Mouse (Mus musculus): Measurements from ENCODE around the gene A930002H24Rik.
A peak's percentile ranks its signal among the peaks of the same experiment; 100 is the strongest.
"Not testable (repeated sequence)": the region's sequence is repeated elsewhere in the genome, so short reads cannot be mapped to it uniquely, and the experiment has no call there.

Gene A930002H24Rik

DNA sequence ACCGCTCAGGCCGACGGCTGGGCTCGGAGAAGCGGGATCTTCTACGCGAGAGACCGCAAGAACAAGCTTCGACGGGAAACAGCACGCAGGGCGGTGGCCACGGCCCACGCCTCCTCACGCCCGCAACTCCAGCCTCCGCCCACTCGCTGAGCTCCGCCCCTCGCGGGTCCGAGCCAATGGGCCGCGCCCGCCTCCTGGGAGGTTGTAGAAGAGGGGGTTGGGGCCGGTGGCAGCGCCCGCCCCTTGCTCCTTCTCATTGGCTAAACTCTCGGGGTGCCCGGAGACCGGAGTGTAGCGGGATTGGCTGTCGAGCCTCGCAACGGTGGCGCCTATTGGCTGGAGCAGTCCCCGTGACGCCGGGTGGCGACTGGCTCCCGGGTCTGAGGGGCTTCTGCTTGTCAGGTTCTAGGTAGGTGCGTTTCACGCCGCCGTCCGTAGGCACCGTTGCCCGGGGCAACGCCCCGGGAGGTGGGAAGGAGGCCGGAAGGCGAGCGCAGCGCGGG is at the start of gene A930002H24Rik:
Gene A930002H24Rik (minus strand): TSS at position 145 of the 503 bp plus-strand sequence.
- DNase-seq (ENCODE audit: low read depth): peak; percentile 100

DNA sequence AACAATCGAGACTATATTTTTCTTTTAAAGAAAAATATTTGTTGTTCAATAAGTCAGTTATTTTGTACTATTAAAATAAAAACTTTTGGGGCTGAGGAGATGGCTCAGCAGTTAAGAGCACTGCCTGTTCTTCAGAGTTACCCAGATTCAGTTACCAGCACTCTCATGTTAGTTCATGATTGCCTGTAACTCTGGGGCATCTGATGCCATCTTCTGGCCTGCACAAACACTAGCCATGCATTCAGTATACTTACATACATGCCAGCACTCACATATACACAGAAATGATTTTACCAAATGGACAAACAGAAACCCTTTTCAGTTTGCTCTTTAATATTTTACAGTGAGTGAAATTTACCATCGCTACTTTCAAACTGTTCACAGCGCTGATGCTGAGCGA is 45.7 kb upstream of the A930002H24Rik start:
- no peak for DNase-seq (ENCODE audit: low read depth)

DNA sequence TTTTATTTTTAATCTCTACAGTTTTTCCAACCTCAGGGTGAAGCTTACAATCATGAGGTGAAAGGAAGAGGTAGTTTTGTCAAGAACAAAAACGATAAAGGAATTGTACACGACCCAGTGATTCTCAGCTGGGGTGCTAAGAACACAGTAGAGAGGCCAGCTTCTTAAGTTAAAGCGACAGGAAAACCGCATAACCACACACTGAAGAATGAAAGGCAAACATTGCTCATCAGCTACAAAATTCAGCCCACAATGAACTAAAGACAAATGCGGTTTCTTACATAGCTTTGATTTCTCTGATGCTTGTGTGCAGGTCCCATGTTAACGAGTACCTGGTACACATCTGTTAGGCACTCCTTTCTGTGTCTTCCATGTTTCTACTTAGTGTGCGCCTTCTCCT is 33.5 kb upstream of the A930002H24Rik start:
- DNase-seq (ENCODE audit: low read depth): no peak

DNA sequence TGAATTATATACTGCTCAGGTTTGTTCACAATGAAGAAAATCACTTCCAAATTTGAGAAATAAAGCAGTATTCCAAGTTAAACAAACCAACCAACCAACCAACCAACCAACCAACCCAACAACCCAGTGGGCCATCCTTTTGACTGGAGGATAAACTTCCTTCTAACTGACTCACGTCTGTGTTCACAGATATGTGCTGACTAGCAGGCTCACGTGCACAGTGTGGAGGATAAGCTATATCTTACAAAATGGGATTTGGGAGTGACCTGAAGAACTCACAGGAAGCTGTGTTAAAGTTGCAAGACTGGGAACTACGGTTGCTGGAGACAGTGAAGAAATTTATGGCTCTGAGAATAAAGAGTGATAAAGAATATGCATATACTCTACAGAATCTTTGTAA is 32.2 kb upstream of the A930002H24Rik start:
- DNase-seq (ENCODE audit: low read depth): no peak

DNA sequence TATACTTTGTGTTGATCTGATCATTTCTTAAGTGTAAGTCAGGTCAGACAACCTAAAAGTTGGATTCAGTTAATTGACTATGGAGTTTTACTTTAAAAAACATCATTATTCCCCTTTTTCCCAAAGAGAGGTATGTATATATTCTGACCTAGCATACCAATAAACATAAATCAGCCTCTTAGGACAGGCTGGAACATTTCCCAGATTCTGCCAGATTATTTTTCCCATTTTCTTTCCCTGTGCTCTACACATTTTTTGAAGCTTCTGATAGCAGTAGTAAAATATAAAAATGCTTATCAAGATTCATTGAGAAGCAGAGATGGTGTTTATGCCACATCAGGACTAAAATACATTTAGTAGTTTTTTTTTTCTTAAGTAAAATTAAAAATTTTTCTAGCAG is 27.0 kb upstream of the A930002H24Rik start:
- peak; percentile 84 for DNase-seq (ENCODE audit: low read depth)

DNA sequence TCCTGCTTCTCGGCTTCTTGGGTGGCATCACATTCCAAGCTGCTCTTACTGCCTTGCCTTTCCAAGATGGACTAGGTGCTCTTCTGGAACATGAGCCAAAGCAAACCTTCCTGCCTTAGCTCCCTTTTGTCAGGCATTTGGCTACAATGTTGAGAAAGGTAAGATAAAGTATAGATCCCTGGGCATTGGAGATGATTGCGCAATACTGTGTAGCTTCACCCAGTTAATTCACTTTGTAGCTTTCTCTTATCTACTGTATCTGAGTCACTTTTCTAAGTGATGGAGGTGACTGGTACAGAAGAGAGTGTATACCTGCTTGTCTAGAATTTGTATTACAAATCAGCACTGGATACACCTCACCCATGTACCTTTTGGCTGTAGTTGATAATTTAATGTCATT is 23.4 kb upstream of the A930002H24Rik start:
- DNase-seq (ENCODE audit: low read depth): no peak

DNA sequence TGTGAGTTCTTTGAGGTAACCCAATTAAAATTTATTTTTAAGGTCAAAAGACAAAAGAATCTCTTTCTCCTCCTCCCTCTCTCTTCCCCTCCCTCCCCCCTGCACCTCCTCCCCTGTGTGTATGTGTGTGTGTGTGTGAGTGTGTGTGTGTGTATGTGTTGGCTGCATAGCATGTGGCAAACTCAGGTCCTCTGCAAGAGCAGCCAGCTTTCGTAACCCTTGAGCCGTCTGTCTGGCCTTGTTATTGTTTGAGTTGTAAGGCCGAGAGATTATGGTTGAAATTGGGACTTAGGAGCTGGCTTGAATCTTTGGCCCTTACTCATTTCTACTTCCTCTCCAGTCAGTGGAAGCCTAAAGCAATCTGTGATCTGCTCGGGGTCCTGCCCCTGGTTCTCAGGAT is 16.4 kb upstream of the A930002H24Rik start:
- DNase-seq (ENCODE audit: low read depth): no peak

DNA sequence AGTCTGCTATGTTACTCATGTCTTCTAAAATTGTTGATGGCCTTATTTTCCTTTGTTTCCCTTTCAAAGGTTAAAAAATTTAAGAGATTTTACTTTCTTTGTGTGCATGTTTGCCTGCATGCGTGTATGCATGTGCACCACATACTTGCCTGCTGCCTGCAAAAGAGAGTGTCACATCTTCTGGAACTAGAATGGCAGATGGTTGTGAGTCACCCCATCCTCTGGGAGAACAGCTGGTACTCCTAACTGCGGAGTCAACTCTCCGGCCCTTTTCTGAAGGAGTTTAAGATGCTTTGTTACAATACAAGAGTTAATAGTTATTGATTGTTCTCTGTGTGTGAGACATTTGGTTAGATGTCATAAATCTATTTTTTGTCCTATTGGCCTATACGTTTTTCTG is 15.3 kb upstream of the A930002H24Rik start:
- DNase-seq (ENCODE audit: low read depth): peak; percentile 35

DNA sequence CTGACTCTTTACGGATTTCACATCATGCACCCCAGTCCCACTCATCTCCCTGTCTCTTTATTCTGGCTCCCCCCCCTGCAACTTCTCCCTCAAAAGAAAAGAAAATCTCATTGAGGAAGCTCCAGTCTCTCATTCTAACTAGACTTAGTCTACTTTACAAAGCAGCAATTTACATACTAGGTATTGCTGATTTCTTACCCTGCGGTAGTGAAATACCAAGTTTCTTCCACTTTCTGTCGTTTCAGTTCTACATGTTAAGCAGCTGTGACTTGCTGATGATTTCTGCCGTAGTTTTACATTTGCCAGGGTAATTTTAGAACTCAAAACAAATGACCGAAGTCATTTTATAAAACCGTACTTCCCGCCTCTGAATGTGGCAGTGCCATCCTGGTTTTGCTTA is 8.2 kb upstream of the A930002H24Rik start:
- no peak for DNase-seq (ENCODE audit: low read depth)

DNA sequence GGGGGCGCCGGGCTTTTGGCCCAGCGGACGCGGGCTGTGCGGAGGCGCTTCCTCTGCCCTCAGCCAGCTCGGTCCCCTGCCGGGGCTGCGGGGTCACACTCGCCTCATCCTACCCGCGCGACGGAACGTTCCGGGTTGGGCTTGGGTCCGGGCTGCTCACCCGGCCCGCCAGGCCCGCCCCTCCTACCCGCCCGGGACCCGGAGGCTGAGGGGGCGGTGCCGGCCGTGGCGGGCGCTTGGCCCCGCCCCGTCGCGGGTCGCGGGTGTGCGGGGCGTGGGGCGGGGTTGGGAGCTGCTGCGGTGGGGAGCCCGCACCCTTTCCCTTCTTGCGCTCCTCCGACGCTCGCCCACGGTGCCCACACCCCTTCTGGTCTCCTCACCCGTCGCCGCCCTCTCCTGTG is 580 bp upstream of the A930002H24Rik start:
- DNase-seq (ENCODE audit: low read depth): peak; percentile 83

DNA sequence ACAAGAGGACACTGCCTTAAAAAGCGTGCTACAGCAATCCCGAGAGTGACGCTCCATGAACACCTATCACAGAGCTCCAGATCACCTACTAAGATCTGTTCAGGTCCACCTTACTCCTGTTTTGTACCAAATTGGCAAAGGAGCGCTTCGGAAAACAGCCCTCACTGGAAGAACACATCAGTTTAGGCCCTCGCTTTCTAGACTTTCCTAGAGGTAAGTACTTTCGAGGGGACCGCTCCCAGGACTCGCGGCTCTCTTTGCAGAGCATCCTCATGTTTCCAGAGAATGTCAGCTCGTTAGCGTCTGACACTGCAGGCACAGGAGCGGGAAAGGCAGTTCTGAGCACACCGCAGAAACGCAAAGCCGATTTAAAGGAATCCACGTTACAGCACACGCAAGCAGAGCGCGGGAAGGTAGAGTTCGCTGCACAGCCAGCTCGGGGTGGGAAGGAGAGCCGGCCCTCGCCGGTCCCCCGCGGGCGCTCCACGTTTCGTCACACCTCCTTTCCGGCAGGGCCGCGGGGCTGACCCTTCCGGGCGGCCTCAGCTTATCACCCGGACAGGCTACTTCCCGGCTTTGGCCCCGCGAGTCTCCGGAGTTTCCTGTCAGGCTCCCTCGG is 470 bp downstream of the A930002H24Rik start, which contains the start of gene Fer:
Gene Fer (plus strand): TSS at position 51 of the 619 bp plus-strand sequence.
- DNase-seq (ENCODE audit: low read depth): no peak

DNA sequence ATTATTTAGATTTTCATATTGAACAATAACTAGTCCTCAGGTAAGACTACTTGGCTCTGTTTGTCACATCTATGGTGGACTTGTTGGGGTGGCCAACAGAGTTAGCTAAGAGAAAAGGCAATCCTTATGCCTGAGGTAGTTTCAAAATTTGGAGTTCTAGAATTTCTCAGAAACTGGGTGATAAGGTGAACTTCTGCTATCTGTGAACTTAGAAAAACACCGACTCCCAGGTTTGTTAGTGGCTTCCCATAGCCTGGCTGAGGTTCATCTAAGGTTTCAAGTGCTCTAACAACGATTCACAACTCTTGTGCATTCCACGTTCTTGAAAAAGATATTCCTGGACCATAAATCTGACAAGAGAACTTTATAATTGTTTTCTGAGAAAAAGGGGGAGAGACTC is 1.2 kb downstream of the A930002H24Rik start:
- DNase-seq (ENCODE audit: low read depth): peak; percentile 38

DNA sequence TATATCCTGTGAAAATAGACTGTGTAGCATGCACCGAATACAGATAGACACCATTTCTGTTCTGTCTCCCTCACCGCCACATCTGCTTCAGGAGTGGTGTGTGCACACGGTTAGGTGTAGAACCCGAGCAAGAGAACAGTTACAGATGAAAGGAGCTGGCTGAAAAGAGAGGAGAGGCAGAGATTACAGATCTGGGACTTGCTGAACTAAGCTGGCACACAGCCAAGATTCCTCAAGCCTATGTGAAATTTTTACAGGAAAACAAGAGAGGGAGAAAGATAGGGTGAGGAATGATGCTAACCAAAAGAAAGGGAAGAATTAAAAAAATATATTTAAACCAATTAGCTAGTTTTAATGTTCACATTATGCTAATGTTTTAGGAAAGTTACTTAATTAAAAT is 2.6 kb downstream of the A930002H24Rik start:
- DNase-seq (ENCODE audit: low read depth): peak; percentile 82

DNA sequence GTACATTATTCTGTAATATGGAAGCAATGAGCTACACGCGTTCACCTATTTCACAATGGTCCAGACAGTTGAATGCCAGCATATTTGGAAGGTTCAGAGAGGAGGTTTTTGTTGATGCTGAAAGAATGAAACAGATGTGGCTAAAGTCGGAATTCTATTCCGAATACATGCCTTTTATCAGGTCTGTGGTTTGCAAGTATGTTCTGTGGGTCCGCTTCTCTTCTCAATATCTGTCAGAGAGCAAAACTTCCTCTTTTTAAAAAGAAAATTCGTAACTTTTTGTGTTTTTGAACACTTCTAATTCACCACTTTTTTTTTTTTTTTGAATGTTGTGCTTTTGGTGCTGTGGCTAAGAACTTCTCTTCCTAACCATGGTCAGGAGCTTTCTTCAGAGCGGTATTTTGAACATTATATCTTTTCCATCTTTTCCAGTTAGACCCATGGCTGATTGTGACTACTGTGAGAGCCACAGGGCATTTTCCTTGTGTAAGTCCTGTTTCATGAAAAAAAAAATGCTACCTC is 6.5 kb downstream of the A930002H24Rik start:
- DNase-seq (ENCODE audit: low read depth): peak; percentile 51

DNA sequence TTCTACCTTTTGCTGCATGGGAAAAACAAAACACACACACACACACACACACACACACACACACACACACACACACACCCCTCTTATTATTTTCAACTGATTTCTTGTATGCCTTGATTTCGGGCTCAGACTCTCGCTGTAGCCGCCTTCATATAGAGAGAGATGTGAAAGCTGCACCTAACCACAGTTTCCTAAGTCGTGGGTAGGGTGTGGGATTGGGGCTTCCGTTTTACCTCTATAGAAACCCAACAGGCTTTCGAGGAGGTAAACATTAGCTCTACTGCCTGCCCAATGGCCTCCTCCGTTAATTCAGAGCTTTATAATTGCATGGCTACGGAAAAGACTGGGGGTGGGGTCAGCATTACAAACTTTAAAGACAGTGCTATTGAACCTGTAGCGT is 13.6 kb downstream of the A930002H24Rik start:
- DNase-seq (ENCODE audit: low read depth): no peak

DNA sequence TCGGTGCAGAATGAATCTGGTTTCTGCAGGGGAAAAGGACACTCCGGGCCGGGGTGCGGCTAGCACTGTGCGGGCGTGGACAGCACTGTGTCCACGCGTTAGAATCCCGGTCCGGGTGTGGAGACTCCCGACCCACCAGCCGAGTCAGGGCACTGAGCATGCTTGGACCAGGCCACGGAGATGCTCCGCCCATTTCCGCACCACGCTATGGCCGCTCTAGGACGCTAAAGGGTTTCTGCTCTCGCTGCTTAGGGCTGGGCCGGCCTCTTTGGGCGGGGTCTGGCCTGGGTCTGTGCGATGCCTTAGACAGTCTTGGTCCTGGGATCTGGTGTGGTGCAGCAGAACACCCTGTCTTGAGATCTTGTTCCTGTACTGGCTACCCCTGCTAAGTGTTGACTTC is 14.0 kb downstream of the A930002H24Rik start:
- DNase-seq (ENCODE audit: low read depth): peak; percentile 93

DNA sequence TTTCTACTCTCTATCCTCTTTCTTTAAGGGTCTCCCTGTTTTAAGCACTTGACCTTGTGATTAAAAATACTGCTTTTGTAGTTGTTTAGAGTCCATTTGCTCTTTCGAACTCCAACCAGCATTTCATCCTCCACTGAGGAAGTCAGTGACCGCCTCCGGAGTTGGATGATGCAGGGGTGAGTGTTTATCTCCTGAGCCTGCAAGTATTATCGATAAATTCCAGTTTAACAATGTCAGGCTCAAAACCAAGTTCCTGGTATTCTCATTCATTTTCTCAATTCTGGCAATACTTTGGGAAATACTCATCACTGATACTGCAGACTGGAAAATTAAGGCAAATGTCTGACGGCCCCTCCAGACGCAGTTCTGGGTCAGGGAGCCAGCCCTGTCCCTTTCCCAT is 14.4 kb downstream of the A930002H24Rik start:
- DNase-seq (ENCODE audit: low read depth): no peak

DNA sequence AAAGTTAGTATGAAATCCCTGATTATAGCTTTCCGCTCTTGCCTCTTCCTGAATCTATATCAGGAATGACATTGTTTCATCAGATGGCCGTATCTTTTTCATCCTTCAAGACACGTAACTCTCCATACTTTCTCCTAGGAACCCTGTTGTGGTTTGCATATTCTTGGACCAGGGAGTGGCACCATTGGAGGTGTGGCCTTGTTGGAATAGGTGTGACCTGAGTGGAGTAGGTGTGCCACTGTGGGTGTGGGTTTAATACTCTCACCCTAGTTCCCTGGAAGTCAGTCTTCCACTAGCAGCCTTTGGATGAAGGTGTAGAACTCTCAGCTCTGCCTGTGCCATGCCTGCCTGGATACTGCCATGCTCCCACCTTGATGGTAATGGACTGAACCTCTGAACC is 17.8 kb downstream of the A930002H24Rik start:
- DNase-seq (ENCODE audit: low read depth): not testable (repeated sequence)

DNA sequence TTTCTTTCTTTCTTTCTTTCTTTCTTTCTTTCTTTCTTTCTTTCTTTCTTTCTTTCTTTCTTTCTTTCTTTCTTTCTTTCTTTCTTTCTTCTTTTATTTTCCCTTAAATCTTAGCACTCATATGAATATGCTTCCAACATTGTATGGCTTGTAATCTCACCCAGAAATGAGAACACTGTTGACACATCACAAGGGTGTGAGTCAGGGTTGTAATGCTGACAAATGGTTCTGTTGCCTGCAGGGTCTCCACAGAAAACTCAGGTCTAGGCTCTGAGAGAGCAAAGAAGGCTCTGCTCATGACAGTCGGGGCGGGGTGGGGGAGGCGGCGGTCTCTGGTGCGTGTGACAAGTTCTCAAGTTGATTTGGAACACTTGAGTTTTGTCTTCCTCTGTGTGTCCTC is 18.7 kb downstream of the A930002H24Rik start:
- DNase-seq (ENCODE audit: low read depth): peak; percentile 75

DNA sequence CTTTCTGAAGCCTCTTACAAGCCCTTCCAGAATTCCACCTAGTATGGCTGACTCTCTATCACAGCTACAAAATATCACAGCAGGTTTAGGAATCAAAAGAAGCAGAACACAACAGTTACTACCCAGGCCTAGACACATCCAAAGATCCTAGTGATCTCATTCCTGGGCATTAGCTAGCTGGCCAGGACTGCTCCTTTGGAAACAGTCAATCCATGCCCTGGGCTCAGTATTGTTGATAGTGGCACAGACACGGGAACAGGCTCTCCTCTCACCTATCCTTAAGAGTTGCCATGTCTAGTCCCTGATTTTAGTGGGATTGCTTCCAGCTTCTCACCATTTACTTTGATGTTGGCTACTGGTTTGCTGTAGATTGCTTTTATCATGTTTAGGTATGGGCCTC is 21.4 kb downstream of the A930002H24Rik start:
- no peak for DNase-seq (ENCODE audit: low read depth)

DNA sequence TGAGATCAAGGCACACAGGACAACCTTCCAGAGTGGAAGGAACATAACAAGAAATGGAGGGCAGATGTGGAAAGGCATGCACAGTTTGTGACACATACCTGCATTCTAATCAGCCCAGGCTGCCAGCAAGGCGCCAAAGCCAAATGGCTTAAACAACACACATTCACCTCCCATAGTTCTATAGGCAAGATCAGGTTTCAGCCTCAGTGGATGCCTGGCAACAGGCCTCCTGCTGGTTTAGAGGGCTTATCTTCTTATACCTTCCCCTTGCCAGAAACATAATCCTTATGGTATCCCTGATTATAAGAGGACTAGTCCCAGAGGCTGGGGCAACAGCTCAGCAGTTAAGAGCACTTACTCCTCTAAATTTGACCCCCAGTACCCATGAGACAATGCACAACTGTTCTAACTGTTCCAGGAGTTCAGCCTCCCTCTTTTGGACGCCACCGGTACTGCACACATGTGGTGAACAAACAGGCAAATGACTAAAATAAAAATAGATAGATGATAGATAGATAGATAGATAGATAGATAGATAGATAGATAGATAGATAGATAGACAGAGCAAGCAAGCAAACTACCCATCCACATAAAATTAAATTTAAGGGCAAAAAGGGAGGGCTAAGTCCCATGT is 23.8 kb downstream of the A930002H24Rik start:
- no peak for DNase-seq (ENCODE audit: low read depth)

DNA sequence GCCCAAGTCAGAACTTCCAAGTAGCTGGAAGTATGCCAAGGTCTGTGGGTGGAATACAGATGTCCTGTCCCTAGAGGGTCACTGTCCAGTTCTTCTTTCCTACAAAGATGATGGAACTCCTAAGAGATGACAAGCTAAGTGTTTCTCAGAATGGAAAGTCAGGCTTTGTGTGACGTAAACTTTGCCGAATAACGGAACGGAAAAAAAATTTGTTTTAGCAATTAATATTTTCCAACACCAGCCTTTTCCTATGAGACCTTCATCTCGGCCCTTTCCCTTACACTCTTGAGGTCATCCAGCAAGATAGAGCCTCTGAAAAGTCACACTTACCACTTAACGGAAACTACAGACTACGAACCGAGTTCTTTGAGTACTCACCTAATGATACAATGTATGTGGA is 25.4 kb downstream of the A930002H24Rik start:
- DNase-seq (ENCODE audit: low read depth): no peak

DNA sequence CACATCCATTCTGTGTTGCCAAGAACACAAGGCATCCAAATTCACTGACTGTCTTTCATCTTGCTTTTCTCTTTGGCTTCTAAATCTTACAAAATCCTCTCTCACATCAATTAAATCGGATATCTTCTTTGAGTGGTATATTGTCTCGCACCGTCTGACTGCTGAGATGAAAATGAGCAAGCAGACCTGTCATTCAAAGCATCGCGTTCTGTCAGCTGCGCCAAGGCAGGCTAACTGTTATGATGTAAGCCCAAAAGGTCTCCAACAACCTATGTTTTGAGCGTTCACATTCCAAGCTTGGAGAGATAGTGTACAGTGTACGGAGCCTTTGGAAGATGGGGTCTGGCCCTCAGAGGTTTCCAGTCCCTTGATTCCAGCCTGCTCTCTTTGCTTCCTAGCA is 26.9 kb downstream of the A930002H24Rik start:
- no peak for DNase-seq (ENCODE audit: low read depth)

DNA sequence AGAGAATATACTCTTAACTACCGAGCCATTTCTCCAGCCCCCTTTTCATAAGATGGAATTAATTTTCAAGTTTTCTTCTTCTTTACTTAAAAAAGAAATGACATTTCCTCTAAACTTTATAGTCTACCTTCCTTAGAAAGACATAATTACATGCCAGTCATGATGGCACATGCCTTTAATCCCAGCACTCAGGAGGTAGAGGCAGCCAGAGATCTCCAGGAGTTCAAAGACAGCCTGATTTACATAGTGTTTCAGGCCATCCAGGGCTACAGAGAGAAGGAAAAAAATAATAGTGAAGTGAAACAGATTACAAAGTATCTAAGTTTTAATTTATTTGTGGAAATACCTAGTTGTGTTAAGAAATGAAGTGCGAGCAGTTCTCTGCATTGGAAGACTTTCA is 27.4 kb downstream of the A930002H24Rik start:
- no peak for DNase-seq (ENCODE audit: low read depth)
